Mouse (Mus musculus) small intestine, adult 2 months (tissue): ENCODE measurements around the gene Olfr218.

Experiments used
- CTCF ChIP-seq: fragments of 200-500 bp; IDR thresholded peaks from 2 replicates; pipeline ENCODE4 v1.5.1; 2012; ENCODE audit warnings: low read depth, mild to moderate bottlenecking, control low read depth, inconsistent platforms, low read length, moderate library complexity, mixed read lengths; ENCODE audit not compliant: insufficient replicate concordance, insufficient read length; ENCODE audit errors: extremely low read depth
- POLR2A ChIP-seq: fragments of 200-500 bp; IDR thresholded peaks from 2 replicates; pipeline ENCODE4 v1.6.1; 2012; ENCODE audit warnings: low read depth, mild to moderate bottlenecking, control low read depth, inconsistent platforms, low read length, moderate library complexity

DNA sequence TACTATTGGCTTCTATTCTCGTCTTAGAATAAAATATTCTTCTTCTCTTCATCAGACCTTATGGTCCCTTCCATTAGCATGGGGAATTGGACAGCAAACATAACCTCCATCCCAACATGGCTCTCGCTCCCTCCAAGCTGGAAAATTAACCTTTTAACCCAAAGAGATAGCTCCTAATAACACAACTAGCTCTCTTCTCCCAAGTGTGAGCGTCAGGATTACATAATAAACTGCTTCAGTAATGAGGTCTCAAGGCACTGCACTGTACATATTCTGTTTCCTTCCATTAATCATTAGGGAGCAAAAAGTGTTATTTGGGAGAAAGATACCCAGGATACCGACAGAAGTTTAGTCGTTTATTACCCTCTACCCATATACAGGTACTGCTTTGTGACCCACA, 14.5 kb downstream of the Olfr218 start, which contains the start of gene Olfr1404:
- no peak for TF ChIP-seq CTCF
- TF ChIP-seq POLR2A: no peak
